Mouse (Mus musculus): Measurements from ENCODE around the gene Gm10491.
A peak's percentile ranks its signal among the peaks of the same experiment; 100 is the strongest.

Gene Gm10491

DNA sequence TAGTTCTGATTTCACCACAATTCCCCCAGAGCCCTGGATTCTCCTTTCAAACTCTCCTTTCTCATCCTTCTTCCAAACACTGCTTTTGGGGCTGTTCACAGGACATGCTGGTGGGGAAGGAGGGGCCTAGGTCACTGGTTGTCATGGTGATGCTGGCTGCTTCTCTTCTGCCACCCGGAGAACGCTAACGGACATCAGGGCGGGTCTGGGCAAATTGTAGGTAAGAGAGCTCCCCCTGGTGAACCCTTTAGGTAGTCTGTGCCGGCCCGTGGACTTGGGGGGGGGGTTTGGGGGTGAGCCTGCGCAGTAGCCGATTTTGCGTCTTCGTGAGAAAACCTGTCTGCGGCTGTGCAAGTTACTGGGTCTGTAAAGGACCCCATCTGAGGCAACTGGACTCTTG lies 27.8 kb downstream of the Gm10491 start:
- DNase-seq, result peak; percentile 69 to 77

DNA sequence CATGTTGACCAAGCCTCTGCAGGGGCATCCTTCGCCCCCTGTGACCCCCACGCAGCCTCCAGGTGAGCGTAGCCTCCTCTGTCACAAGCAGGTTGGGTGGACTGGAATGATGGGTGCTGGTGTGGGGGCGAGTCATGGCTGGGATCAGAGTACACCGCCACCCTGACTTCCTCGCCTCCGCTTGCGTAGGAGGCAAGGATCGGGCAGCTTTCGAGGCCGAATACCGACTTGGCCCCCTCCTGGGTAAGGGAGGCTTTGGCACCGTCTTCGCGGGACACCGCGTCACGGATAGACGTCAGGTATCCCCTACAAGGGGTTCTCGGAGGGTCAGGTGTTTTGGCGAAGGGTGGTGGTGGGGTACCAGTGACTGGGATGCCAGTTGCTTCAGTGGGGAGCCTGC lies 29.1 kb downstream of the Gm10491 start:
- DNase-seq, result peak in 1 of 2 experiments; percentile 18

DNA sequence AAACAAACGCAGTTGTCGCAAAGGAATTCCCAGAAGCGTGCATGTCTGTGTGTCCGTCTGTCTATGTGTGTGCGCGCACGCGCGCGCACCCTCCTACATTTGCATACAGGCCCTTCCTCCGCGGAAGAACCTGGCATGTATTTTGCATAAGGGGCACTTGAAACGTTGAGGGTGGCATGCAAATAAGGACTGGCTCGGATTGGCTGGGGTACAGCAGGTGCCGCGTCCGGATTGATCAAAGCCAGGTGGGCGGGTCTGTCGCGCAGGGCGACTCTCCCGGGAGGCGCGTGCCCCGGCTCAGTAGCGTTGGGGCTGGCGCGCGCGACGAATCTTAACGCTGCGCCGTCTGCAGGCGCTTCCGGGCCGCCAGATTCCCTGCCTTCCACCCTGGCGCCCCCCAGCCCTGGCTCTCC lies 29.6 kb downstream of the Gm10491 start, which contains the start of gene Pim2:
Gene Pim2 (plus strand): TSS at position 256 of the 413 bp plus-strand sequence.
- DNase-seq, result peak; percentile 87 to 91

DNA sequence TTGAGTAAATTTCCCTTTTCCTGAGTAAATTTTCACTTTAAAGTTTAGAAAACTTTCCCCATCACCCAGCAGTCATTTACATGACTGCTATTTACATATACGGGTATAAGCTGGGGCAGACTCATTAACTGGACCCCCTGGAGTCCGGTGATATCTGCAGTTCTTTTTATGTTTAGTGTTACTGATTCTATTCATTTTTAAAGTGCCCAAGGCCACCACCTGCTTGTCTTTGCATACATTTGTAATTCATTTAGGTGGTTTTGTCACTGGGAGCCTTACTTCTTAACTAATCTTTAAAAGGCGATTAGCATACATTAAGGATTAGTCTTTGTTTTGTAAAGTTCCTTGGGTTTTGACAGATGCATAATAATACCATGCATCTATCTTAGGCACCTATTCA lies 37.8 kb downstream of the Gm10491 start:
- no peak for DNase-seq

DNA sequence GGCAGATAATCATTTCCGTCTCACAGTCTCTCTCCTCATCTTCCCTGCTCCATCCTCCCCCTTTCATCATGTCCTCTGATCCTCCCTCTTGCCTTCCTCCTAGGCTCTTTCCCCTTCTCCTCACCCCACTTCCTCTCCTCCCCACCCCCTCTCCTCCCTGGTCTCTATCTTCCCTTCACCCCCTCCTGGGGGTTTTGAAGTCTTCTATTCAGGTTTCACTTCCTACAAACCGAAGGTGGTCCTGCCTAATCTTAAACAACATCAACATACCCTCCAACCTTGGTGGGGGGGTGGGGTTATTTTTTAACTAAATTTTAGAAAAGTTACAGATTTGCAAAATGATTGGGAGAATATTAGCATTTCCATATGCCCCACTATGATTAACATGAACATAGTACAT lies 39.1 kb downstream of the Gm10491 start:
- no peak for DNase-seq

DNA sequence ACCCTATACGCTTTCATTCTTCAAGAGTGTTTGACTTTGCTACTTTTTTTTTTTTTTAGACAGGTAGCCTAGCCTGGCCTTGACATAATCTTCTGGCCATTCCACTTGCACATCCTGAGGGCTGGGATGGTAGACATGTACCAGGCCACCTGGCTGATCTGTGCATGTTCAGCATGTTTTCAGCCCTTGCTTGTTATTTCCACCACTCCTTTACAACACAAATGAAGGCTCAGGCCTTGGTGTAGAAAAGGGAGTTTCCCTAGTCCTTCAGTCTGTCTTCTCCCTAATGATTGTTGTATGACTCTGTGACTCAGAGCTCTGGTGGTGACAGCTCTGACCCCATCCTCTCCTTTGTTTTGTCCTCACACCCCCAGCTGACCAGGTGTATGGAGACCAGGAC lies 40.5 kb downstream of the Gm10491 start:
- no peak for DNase-seq

DNA sequence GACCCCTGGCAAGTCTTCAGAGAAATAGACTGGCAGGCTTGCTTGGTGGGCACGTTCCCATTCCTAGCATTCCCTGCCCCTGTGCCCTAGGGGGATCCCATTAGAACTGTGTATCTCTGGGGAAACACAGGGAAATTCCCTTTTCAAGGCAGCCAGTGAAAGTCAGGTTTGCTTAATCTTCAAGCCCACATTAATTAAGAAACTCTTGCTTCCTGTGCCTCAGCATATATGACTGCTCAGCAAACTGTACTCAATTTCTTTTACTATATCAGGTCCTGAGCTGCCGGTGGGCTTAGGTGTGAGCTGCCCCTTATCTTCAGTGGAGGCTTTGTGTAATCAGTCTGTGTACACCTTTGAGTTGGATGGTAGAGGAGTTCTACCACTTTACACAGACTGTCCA lies 41.8 kb downstream of the Gm10491 start:
- DNase-seq, result no peak

DNA sequence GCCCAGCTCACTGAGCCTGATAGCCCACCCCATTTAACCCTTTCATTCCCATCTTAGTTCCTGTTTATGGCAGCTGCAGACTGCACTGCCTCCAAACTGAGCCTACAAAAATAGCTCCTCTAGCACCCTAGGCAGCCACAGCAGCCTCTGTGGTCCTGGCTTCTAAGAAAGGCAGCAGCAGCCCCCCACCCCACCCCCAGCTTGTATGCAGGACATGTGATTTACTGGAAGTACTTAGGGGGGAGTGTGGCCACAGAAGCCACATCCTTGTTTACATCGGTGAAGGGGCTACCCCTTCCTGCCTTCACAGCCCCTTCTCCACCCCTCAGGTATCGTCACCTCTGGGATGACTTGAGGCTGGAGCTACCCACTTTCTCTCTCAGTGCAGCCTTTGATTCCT lies 42.3 kb downstream of the Gm10491 start:
- no peak for DNase-seq

DNA sequence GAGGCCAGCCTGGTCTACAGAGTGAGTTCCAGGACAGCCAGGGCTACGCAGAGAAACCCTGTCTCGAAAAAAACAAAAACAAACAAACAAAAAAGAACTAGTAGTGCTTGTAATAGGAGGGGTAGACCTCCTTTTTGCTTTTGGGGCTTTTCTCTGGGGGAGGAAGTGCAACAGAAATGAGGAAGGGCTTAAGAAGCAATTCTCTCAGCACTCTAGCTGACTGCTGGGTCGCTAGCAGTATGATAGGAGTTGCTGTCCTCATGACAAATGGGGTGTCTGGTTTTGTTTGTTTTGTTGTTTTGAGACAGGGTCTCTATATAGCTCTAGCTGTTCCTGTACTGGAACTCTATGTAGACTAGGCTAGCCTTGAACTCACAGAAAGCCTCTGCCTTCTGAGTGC lies 43.1 kb downstream of the Gm10491 start:
- no peak for DNase-seq

DNA sequence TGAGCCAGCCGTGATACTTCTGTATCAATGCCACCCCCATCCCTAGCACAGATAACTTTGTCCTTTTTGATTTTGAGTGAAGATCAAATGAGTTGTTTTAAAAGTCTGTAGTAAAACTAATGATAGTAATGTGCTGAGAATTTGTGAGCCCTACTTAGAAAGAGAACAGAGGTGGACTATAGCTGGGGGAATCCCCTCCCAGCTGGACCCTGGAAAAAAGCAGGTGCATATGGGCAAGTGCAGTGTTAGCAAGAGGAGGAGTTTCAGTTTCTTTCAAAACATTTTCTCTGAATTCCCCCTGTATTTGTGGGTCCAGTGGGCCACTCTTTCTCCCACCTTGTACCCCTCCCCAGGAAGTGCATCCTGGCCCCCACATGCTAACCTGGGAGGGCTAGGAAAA lies 44.5 kb downstream of the Gm10491 start:
- DNase-seq, result no peak

DNA sequence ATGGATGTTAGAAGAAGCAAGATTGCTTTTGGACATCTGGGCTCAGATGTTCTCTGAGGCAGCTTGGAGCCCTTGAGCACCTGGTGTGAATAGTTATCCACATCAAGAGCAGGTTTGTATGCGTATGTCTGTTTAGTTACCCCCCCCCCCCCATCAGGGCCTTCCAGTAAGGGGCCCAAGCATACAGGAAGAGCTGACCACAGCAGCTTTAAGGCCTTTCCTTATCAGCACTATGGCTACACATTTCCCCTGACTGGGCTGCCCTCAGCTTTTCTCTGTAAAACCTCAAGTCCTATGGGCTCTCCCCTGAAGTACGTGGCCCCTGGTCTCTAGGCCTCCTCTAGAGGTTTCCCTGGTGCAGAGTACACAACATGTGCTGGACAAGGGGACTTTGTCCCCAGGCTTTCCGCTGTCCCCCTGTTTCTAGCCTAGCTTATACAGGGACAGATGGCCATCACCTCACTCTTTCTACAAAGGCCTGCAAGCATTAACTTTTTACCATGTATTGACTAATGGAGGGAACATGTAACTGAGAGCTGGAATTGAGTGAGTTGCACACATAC lies 48.4 kb downstream of the Gm10491 start:
- DNase-seq, result no peak
